Mouse (Mus musculus) c-Kit-negative CD71-positive TER-119-positive erythroid progenitor cells, embryonic 14.5 days (primary cell): ENCODE results near the gene Ccnyl1.

Experiments used
- DNase-seq: peaks from one replicate; pipeline ENCODE4 v3.0.0-alpha.2; 2013; ENCODE audit warnings: low read depth, low spot score

The Ccnyl1 gene

DNA sequence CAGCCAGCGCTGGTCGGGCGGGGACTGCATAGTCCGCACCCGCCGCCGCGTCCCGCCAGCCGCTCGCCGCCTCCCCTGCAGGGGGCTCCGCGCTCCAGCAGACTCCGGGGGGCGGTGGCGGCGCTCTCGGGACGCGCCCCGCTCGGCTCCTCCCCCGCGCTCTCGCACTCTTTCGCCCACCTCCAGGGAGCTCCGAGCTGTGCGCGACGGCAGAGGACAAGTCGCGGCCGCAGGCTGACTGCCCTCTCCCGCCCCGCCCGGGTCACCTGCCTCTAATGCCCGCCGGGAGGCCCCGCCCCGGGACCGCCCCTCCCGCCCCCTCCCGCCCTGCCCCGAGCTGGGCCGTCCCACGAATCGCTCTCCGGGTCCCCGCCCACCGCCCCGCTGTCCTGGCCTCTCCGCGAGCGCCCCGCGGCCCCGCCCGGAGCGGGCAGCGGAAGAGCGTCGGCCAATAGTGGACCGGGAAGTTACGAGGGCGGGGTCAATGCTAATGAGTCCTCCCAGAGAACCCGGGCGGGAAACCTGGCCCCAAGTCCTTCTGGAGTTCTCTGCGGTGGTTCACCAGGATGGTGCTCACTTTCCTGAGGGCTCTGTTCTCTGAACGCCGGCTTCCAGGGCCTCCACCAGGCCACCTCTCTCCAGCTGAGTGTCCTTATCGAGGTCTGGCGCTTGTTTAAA lies 47.4 kb downstream of the Ccnyl1 start, which contains the start of gene Fzd5:
TSS of gene Fzd5 (minus strand) at position 250 of the 678 bp plus-strand sequence.
- peak; percentile 93 for DNase-seq

DNA sequence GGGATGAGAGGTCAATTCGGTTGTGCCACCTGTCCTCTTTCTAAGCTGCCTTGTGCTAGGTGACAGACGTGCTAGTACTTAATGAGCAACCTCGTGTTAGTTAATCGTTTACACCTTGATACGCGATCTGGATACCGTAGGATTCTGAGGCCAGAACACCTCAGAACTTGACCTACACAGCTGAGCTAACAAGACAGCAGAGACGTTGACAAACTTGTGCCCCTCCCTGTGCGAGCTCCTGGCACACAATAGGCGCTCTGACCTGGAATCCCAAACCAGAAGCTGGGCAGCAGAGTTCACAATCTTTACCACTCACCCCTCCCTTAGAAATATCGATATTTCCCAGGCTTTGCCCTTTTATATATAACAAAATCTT lies 47.9 kb downstream of the Ccnyl1 start:
- no peak for DNase-seq

DNA sequence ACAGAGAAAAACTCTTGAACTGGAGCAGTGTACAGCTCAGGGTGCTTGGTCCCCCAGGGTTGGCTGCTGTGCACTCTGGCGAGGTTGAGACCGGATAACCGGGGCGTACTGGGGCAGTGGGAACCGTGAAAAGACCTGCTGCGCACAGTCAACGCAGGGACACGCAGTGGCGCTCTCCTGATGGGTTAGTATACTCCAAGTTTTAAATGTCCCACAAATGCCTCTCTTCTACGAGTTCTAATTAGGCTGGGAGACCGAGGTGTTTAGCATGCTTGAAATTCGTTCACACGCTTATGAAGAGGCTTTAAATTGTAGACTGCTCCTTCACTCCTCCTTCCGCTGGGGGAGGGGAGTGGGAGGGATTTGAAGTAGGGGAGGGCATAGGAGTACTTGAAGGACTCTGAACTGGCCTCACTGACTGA lies 48.4 kb downstream of the Ccnyl1 start:
- DNase-seq: no peak

DNA sequence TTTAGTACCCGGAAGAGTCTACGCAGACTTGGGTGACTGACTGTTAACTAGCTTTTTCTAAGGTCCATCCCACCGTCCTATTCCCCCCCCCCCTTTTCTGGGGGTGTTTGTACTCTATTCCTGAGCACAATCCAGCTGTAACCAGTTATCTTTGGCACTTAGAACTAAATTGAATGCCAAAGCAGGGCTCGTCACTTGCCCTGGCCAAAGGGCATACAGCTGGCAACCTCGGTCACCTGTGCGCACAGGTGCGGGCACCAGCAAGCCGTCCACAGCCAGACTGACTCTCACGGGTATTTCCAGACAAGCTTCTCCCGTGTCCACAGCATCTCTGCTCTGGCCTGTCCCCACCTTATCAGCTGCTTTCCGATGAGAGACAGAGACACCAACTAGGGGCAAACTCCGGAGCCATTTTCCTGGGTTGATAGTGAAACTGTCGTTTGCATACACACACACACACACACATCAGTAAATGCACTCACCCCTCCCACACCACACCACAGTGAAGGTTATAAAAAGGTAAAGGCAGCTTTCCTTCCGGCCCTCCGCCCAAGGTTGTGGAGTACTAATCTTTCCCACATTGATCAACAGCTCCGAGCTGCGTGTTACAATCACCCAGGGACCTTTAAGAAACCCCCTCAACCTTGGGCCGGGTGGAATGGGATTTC lies 52.6 kb downstream of the Ccnyl1 start:
- no peak for DNase-seq

DNA sequence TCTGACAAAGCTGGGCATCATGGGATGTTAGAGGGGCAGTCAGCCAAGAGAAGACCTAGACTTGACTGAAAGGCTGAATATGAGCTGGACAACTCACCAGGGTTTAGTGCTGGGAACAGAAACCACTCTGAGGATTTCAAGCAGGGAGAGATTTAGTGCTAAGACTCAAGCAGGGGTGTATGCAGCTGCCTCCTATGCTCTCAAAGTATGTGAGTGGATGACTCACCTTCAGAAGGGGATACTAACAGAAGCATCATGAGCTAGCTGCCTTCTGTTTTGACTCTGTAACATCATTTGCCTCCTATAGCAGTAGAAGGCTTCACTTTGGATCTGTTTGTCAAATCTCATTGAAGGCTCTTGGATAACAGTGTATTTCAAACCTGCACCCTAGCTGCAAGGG lies 54.4 kb downstream of the Ccnyl1 start:
- no peak for DNase-seq

DNA sequence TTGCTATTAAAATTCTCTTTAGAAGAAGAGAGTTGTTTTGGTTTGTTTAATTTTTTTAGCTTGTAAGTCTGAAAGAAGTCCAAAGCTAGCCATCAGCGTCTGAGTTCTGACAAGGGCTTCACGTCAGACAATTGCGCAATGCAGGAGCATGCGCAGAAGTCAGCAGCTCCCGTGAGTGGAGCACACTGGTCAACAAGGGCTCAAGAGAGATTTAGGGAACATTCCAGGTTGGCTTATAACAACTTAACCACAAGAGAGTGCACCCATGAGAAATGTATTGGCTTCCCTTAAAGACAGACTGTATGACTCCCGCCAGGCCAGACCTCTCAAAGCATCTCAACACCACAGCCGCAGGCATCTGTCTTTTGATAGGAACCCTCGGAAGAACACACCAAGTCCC lies 62.9 kb downstream of the Ccnyl1 start:
- no peak for DNase-seq

DNA sequence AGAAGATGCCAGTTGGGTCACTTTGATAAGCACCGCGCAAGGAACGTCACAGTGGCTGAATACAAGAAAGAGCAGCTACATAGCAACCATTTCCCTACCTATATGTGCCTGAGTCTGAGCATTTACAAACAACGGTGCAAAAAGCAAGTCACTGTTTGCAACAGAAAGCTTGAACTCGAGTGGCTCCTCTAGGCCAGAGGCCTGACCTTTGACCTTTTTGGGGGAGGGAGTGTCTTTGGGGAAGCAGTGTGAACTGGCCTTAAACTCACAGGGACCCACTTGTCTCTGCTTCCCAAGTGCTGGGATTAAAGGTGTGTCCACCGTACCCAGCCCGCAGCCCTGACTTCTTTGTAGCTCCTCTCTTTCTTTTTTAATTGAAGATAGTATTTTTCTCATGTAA lies 63.4 kb downstream of the Ccnyl1 start:
- DNase-seq: no peak

DNA sequence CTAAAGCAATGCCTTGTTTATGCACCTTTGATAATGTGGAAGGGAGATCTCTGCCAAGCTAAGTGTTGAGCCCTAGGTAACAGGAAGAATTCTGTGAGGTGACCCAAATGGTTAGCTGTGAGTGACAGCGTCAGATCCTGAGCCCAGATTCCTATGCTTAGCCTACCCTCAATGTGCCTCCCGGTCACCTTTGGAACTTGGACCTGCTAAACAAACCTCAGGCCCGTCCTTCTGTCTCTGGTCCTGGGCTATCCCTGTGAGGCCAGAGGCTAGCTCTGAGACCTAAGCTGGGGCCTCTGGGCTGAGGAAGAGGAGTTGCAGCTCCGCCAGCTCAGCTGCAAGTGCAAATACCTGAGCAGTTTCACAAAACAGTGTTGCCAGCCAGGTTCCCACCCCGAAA lies 64.4 kb downstream of the Ccnyl1 start:
- no peak for DNase-seq

DNA sequence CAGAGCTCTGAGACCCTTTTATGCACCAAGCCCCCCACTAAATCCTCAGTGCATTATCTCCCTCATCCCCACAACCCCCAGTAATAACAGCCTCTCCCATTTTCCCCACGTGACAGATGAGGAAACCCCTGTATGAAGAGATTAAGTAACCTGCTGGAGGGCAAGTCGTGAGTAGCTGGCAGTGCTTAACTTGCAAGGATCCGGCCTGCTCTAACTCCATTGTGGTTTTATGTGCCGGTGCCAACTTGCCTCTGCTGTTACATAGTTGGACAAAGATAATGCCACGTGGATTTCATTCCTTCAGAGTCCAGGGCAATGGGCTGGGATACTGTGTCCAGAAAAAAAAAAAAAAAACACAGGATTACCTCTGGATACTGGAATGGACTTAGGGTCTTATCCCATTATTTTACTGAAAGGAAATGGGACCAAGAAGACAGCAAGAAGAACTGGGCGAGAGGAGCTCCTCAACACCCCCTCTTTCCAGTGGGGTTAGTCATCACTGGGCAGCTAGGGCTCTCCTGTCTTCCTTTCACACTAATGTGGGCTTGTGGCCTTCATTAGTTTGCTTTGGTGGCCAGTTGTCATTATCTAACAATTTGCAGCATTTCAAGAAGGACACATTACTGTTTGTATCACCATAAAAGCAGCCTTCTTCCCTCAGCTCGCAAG lies 65.8 kb downstream of the Ccnyl1 start:
- DNase-seq: no peak

DNA sequence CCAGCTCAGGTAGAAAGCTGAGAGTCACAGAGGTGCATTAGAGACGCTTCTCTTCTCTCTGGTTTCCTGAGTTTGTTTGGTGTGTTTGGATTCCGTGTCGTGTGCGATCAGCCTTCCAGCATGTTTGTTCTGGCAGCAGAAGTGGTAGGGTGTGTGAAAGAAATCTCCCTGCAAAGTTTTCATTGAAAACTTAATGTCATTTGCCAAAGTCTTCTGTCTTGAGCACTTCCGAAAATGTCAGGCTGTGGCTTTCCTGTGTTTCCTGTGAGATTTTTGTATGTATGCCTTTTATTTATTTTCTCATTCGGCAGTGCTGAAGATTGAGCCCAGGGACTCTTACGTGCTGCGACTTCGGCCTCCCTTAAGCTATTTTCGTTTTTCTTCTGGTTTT lies 66.4 kb downstream of the Ccnyl1 start:
- DNase-seq: no peak

DNA sequence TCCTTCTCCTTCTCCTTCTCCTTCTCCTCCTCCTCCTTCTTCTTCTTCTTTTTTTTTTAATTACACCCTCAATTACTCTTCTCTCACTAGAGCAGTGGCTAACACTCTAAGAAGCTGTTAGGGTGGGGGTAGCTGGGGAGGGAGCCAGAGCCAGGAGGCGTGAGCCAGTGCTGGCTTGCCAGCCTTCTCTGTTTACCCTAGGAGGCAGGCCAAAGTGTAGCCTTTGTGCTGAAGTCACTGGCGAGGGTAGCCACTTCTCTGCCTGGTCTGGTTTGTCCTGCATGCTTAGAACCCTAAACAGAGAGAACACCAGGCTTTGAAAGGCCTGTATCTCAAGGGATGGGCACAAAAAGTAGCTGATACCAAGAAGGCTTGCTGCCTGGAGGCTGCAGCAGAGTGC lies 67.0 kb downstream of the Ccnyl1 start:
- no peak for DNase-seq

DNA sequence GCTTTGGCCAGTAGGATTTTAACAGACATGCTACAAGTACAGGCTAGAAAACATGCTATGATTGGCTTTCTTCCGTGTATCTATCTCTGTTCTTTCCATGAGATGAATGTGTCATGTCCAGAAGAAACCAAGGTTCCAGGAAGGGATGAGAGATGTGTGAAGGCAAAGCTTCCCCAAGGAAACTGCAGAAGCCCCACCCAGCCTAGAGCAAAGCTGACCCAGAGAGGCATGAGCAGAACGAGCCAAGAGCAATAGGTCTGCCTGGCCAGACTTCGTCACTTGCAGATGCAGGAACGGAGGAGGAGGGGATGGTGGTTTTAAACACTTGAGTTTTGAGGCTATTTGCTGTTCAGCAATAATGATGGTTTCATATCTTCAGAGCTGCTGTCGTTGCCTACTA lies 67.5 kb downstream of the Ccnyl1 start:
- DNase-seq: no peak

DNA sequence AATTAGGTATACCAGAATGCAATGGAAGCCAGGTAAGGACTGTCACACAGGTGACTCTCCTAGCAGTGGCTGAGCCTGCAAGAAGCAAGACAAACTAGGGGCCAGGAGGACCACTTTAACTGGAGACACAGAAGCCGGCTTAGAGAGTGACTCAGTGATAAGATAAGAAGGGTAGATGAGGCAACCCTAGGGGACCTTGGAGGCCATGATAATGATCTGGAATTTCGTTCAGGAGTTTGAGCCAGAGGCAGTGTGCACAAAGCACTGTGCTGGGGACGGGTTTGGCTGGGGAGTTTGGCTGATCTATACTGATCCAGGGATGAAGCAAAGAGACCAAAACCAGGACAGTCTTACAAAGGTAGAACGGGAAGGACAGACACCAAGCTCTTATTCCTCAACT lies 71.4 kb downstream of the Ccnyl1 start:
- no peak for DNase-seq

DNA sequence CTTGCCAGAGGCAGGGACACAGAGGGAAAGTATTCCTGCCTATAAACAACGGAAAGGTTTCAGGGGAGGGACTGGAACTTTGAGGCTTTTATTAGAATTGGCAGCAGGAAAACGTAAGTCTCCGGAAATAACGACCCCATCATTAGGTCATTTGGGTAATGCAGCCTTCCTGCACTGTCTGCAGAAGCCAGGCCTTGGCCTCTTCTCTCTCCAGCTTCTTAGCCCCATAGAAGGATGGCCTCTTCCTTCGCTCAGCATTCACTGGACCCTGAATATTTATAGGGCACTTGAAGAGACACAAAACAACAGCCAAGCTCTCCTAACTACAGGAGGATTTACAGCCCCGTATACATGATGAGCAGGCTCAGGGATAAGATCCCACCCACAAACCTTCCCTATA lies 79.9 kb downstream of the Ccnyl1 start:
- DNase-seq: no peak

DNA sequence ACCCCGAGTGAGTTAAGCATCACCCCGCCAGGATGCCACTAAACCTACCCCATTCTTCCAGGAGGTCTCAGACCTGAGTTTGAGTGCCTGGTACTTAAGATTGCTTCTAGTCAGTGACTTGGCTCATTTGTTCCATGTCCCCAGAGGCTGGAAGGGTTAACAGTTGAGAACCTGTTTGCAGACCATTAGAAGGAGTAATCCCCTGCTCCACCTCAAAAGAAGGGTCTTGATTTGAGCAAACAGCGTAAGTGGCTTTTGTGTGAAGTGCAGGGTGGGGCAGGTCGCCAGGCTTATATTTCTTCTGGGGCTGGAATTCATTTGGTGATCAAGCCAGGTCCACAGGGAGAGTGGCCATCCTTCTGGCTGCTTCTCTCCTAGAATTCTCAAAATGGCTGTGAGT lies 83.0 kb downstream of the Ccnyl1 start:
- no peak for DNase-seq
